Mouse (Mus musculus) midbrain, embryonic 12.5 days (tissue): Measurements from ENCODE around the gene Fgfr2. TPM values are rescaled to one million over a fixed set of nuclear protein-coding genes. Genes with fewer than 3 reads are reported as not detected.
"Not testable (repeated sequence)": the region's sequence is repeated elsewhere in the genome, so short reads cannot be mapped to it uniquely, and the experiment has no call there.

ENCODE experiments used
- ATAC-seq: fragments of 200-750 bp; cut with Nextera tagmentation; 2 replicates; pipeline ENCODE4 v1.8.0; 2017; ENCODE audit warnings: low read depth, moderate TSS enrichment, moderate library complexity; ENCODE audit not compliant: low FRiP score
- H3K27ac ChIP-seq: fragments of 300-500 bp; sonication (generic); replicated peaks from 2 replicates; pipeline ENCODE4 v1.5.1; 2016; ENCODE audit warnings: mild to moderate bottlenecking
- H3K27me3 ChIP-seq: fragments of 300-500 bp; sonication (generic); 2 replicates; pipeline ENCODE4 v1.6.1; 2016; ENCODE audit warnings: mild to moderate bottlenecking
- H3K36me3 ChIP-seq: fragments of 300-500 bp; sonication (generic); 2 replicates; pipeline ENCODE4 v1.6.1; 2016
- H3K4me1 ChIP-seq: fragments of 300-500 bp; sonication (generic); 2 replicates; pipeline ENCODE4 v1.6.1; 2016
- H3K4me2 ChIP-seq: fragments of 300-500 bp; sonication (generic); replicated peaks from 2 replicates; pipeline ENCODE4 v1.6.1; 2016; ENCODE audit warnings: mild to moderate bottlenecking, moderate library complexity
- H3K4me3 ChIP-seq: fragments of 300-500 bp; sonication (generic); 2 replicates; pipeline ENCODE4 v1.5.1; 2016; ENCODE audit warnings: mild to moderate bottlenecking
- H3K9ac ChIP-seq: fragments of 300-500 bp; sonication (generic); replicated peaks from 2 replicates; pipeline ENCODE4 v1.6.1; 2016; ENCODE audit warnings: mild to moderate bottlenecking, moderate library complexity
- H3K9me3 ChIP-seq: fragments of 300-500 bp; sonication (generic); 2 replicates; pipeline ENCODE4 v1.6.1; 2016; ENCODE audit warnings: mild to moderate bottlenecking
- WGBS: fragments of 180-500 bp; shearing (Covaris S2); methylation state at CpG from one replicate; pipeline ENCODE4 v1.1.7; 2016; 5-methylcytosine and 5-hydroxymethylcytosine counted together
- polyA plus RNA-seq: library from polyadenylated mRNA; unstranded; fragments of >200 nt; fragmentation: Nextera tagmentation; extraction: Ambion mirVana; gene quantifications from 2 replicates; pipeline ENCODE4 v1.2.1, GENCODE M21; 2016

The Fgfr2 gene
- polyA plus RNA-seq, 1 experiment from 2014 or later, result 96.5 TPM

DNA sequence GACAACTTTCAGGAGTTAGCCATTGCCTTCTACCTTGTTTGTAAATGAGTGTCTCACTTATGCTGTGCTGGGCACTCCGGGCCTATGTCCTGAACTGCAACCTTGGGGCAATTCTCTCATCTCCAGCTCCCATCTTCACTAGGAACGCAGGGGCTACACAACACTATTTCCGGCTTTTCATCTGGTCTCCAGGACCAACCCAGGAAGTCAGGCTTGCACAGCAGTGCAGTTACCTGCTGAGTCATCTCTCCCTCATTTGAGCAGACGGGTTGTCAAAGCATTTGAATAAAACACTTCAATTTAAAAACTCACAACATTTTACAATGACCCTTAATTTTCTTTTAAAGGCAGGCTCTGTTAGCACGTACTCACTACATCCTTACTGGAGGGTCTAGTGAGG lies 2612.9 kb downstream of the Fgfr2 start:
- WGBS, result 94% methylated on average over 5 of the region's 5 CpGs

GRCm38 (mm10) chr7:130503006-130503405 lies 2620.1 kb downstream of the Fgfr2 start:
- no peak for ATAC-seq

More for the DNA sequence above, 2612.9 kb downstream of the Fgfr2 start:
- Histone ChIP-seq H3K27me3 (no peaks in the 10 kb centered on the region), H3K9ac (no peak overlapping the region), H3K4me2 (no peak overlapping the region), H3K27ac (no peak overlapping the region), H3K9me3 (no peaks in the 10 kb centered on the region), H3K36me3 (peaks cover 63% of the 10 kb centered on the region), H3K4me1 (no peaks in the 10 kb centered on the region), H3K4me3 (no peak overlapping the region)
- no peak for ATAC-seq

GRCm38 (mm10) chr7:130501499-130501898 lies 2621.7 kb downstream of the Fgfr2 start:
- no peak overlapping the region for H3K4me2 ChIP-seq
- peaks cover 54% of the 10 kb centered on the region for H3K36me3 ChIP-seq
- no peaks in the 10 kb centered on the region for H3K27me3 ChIP-seq
- no peaks in the 10 kb centered on the region for H3K4me1 ChIP-seq
- H3K9me3 ChIP-seq, result no peaks in the 10 kb centered on the region
- H3K27ac ChIP-seq, result no peak overlapping the region
- ATAC-seq, result no peak
- no peak overlapping the region for H3K9ac ChIP-seq
- no peak overlapping the region for H3K4me3 ChIP-seq
- WGBS, result 87% methylated on average over 1 of the region's 1 CpGs

More at GRCm38 (mm10) chr7:130503006-130503405, 2620.1 kb downstream of the Fgfr2 start:
- H3K4me3 ChIP-seq, result no peak overlapping the region
- no peak overlapping the region for H3K9ac ChIP-seq
- H3K36me3 ChIP-seq, result peaks cover 63% of the 10 kb centered on the region
- WGBS, result 97% methylated on average over 5 of the region's 5 CpGs
- no peak overlapping the region for H3K4me2 ChIP-seq
- no peak overlapping the region for H3K27ac ChIP-seq
- no peaks in the 10 kb centered on the region for H3K27me3 ChIP-seq
- H3K9me3 ChIP-seq, result no peaks in the 10 kb centered on the region
- no peaks in the 10 kb centered on the region for H3K4me1 ChIP-seq

GRCm38 (mm10) chr7:130493346-130493745 lies 2629.8 kb downstream of the Fgfr2 start:
- no peak overlapping the region for H3K4me3 ChIP-seq
- WGBS, result 91% methylated on average over 3 of the region's 3 CpGs

DNA sequence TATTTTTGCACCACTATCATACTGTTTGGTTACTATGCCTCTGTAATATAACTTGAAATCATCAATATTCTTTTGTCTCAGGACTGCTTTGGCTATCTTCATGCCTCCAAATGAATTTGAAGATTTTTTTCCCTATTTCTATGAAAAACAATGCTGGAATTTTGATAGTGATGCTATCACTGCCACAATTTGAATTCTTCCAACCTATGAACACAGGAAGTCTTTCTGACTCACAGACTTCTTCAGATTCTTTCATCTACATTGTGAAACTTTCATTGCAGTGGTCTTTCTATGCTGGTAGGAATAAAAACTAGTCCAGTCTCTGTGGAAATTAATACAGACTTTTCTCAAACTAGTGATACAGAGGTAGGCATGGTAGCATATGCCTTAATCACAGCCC lies 2631.1 kb downstream of the Fgfr2 start:
- H3K4me3 ChIP-seq, result no peak overlapping the region
- peaks cover 3% of the 10 kb centered on the region; the same call in 1 of the 2 replicates for H3K4me1 ChIP-seq
- peaks cover 13% of the 10 kb centered on the region for H3K36me3 ChIP-seq
- H3K27ac ChIP-seq, result no peak overlapping the region
- no peak for ATAC-seq
- H3K9me3 ChIP-seq, result 0 out of 2 replicates have a peak, but pooled peaks cover 6% of the 10 kb centered on the region
- H3K9ac ChIP-seq, result no peak overlapping the region
- H3K4me2 ChIP-seq, result no peak overlapping the region
- no peaks in the 10 kb centered on the region for H3K27me3 ChIP-seq

More at GRCm38 (mm10) chr7:130493346-130493745, 2629.8 kb downstream of the Fgfr2 start:
- Histone ChIP-seq H3K4me1 (peaks cover 3% of the 10 kb centered on the region; the same call in 1 of the 2 replicates), H3K4me2 (no peak overlapping the region), H3K27me3 (no peaks in the 10 kb centered on the region), H3K27ac (no peak overlapping the region), H3K9ac (no peak overlapping the region), H3K9me3 (no peaks in the 10 kb centered on the region), H3K36me3 (peaks cover 7% of the 10 kb centered on the region; the same call in 1 of the 2 replicates)
- no peak for ATAC-seq

DNA sequence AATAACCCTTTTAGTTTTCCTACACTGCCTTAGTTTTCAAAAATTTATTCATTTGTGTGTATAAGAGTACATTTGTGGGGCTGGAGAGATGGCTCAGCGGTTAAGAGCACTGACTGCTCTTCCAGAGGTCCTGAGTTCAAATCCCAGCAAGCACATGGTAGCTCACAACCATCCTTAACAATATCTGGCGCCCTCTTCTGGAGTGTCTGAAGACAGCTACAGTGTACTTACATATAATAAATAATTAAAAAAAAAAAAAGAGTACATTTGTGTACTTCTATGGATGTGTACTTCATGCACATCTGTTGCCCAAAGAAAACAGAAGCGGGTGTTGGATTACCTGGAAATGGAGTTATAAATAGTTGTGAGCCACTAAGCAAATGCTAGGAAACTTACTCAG lies 2644.1 kb downstream of the Fgfr2 start:
- H3K4me1 ChIP-seq, H3K9ac ChIP-seq, ATAC-seq, H3K27ac ChIP-seq, H3K4me3 ChIP-seq, H3K4me2 ChIP-seq, H3K27me3 ChIP-seq, H3K9me3 ChIP-seq: not testable (repeated sequence)
- WGBS, result 93% methylated on average over 3 of the region's 3 CpGs
- H3K36me3 ChIP-seq, result peaks cover 14% of the 10 kb centered on the region; the same call in 1 of the 2 replicates

GRCm38 (mm10) chr7:130475970-130476369 lies 2647.2 kb downstream of the Fgfr2 start:
- 32% methylated on average over 2 of the region's 2 CpGs for WGBS
- peaks cover 8% of the 10 kb centered on the region for H3K27me3 ChIP-seq
- no peaks in the 10 kb centered on the region for H3K9me3 ChIP-seq
- no peak overlapping the region for H3K9ac ChIP-seq
- H3K4me2 ChIP-seq, result no peak overlapping the region
- peaks cover 30% of the 10 kb centered on the region for H3K4me1 ChIP-seq
- peaks cover 13% of the 10 kb centered on the region; the same call in 1 of the 2 replicates for H3K36me3 ChIP-seq
- peak; percentile 56; the same call in 1 of the 2 replicates for ATAC-seq
- H3K27ac ChIP-seq, result no peak overlapping the region
- no peak overlapping the region for H3K4me3 ChIP-seq

GRCm38 (mm10) chr7:130473881-130474280 lies 2649.3 kb downstream of the Fgfr2 start:
- Histone ChIP-seq H3K27me3 (peaks cover 8% of the 10 kb centered on the region), H3K36me3 (peaks cover under 1% of the 10 kb centered on the region; the same call in 1 of the 2 replicates), H3K9me3 (no peaks in the 10 kb centered on the region), H3K4me1 (peaks cover 46% of the 10 kb centered on the region), H3K27ac (0 out of 2 replicates have a peak overlapping the region, but pooled peaks have one; percentile 58), H3K4me3 (no peak overlapping the region), H3K4me2 (no peak overlapping the region), H3K9ac (no peak overlapping the region)
- WGBS, result 54% methylated on average over 3 of the region's 3 CpGs
- ATAC-seq, result no peak

- peak; percentile 84 for ATAC-seq
Measured at GRCm38 (mm10) chr7:130472683-130473082, 2650.5 kb downstream of the Fgfr2 start.

GRCm38 (mm10) chr7:130471045-130471444 lies 2652.1 kb downstream of the Fgfr2 start:
- Histone ChIP-seq H3K36me3 (peaks cover 3% of the 10 kb centered on the region; the same call in 1 of the 2 replicates), H3K27me3 (peaks cover 8% of the 10 kb centered on the region), H3K4me3 (no peak overlapping the region), H3K27ac (no peak overlapping the region), H3K9me3 (no peaks in the 10 kb centered on the region), H3K4me1 (peaks cover 47% of the 10 kb centered on the region), H3K9ac (no peak overlapping the region), H3K4me2 (no peak overlapping the region)
- ATAC-seq, result no peak
- WGBS, result 9% methylated on average over 6 of the region's 6 CpGs

More at GRCm38 (mm10) chr7:130472683-130473082, 2650.5 kb downstream of the Fgfr2 start:
- H3K4me2 ChIP-seq, result no peak overlapping the region
- peaks cover 47% of the 10 kb centered on the region for H3K4me1 ChIP-seq
- H3K9me3 ChIP-seq, result no peaks in the 10 kb centered on the region
- no peak overlapping the region for H3K9ac ChIP-seq
- H3K4me3 ChIP-seq, result no peak overlapping the region
- H3K36me3 ChIP-seq, result no peaks in the 10 kb centered on the region
- WGBS, result 14% methylated on average over 6 of the region's 6 CpGs
- H3K27me3 ChIP-seq, result peaks cover 8% of the 10 kb centered on the region
- H3K27ac ChIP-seq, result peak overlapping the region; percentile 58; the same call in 1 of the 2 replicates

GRCm38 (mm10) chr7:130455587-130456246 lies 2667.4 kb downstream of the Fgfr2 start:
- WGBS, result 63% methylated on average over 4 of the region's 4 CpGs
- no peak overlapping the region for H3K9ac ChIP-seq
- peaks cover 30% of the 10 kb centered on the region for H3K36me3 ChIP-seq
- ATAC-seq, result no peak
- H3K4me1 ChIP-seq, result 0 out of 2 replicates have a peak, but pooled peaks cover 2% of the 10 kb centered on the region
- H3K27me3 ChIP-seq, result no peaks in the 10 kb centered on the region
- H3K9me3 ChIP-seq, result no peaks in the 10 kb centered on the region
- no peak overlapping the region for H3K4me3 ChIP-seq
- H3K27ac ChIP-seq, result no peak overlapping the region
- no peak overlapping the region for H3K4me2 ChIP-seq

GRCm38 (mm10) chr7:130454226-130454625 lies 2668.9 kb downstream of the Fgfr2 start:
- WGBS, result 94% methylated on average over 3 of the region's 3 CpGs
- ATAC-seq, result no peak
- Histone ChIP-seq H3K4me3 (no peak overlapping the region), H3K4me1 (0 out of 2 replicates have a peak, but pooled peaks cover 2% of the 10 kb centered on the region), H3K9ac (no peak overlapping the region), H3K9me3 (no peaks in the 10 kb centered on the region), H3K36me3 (peaks cover 28% of the 10 kb centered on the region), H3K27ac (no peak overlapping the region), H3K27me3 (no peaks in the 10 kb centered on the region), H3K4me2 (no peak overlapping the region)
